Mouse (Mus musculus): Measurements from ENCODE around the gene Fshr. TPM values are rescaled to one million over a fixed set of nuclear protein-coding genes. Genes with fewer than 3 reads are reported as not detected.

Fshr gene
- total RNA-seq, 2 experiments from 2014 or later = not detected

DNA sequence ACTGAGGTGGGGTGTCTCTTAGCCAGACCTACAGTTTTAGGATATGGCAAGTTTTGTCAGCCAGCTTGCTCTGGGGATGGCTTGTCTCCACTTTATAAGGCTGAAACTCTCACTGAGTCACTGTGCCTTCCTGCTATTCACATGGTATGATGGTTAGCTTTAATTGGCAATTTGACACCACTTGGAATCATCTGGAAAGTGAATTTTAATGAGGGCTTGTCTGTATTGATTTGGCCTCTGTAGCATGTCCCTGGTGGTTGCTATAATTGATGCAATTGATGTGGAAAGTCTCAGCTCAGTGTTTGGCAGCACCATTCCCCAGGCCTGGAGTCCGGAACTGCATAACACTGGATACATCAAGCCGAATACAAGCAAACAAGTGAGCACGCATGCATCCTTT lies 164.4 kb downstream of the Fshr start:
- ATAC-seq (ENCODE audit: poor library complexity, severe bottlenecking) = no peak

DNA sequence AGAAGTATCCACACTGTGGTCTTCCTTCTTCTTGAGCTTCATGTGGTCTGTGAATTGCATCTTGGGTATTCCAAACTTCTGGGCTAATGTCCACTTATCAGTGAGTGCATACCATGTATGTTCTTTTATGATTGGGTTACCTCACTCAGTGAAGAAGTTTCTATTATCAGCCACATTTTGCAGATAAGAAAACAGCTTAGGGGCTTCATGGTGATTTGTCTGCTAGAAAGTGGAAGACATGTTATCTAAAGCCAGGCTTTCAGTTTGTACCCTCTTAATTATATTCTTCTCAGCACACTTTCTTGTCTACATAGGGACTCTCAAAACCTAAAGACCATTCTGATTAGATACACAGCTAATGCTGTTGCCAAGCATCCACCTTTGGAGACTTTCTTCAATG lies 165.8 kb downstream of the Fshr start:
- no peak for ATAC-seq (ENCODE audit: poor library complexity, severe bottlenecking)

DNA sequence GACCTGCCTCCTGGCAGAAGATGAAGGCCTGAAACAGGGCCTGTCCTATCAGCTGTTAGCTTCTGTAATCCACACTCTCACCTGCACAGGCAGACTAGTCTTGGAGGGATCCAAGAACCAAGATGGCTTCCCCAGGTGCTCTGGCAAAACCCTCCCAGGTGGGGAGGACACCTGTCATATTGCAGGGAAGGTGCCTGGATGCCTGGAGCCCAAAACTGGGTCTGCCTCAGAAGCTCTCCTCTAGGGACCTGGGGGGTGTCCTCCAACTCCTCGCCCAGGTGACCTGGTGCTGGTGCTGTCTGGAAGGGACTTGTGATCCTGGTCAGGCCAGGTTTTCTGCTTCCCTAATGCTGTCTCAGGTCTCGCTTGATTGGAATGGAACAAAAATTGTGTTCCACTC lies 167.5 kb downstream of the Fshr start:
- no peak for ATAC-seq (ENCODE audit: poor library complexity, severe bottlenecking)

DNA sequence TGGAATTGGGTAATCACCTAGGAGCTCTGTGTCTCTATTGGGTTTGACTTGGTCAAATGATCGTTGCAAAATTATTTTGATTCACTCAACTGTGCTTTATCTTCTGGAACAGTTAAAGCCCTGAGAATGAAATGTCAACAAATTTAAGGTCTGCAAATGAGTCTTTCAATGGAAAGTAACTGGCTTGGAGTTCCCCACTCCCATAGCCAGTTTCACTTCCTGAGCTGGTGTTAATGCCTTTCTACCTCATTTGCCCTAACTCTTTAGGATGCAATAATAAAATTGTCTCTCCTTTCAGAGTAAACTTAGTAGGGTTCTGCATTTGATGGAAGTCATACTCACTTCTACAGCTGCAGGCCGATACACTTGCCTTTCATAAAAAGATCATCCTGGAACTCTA lies 181.0 kb downstream of the Fshr start:
- ATAC-seq (ENCODE audit: poor library complexity, severe bottlenecking) = peak; percentile 57; the same call in 1 of the 2 replicates

DNA sequence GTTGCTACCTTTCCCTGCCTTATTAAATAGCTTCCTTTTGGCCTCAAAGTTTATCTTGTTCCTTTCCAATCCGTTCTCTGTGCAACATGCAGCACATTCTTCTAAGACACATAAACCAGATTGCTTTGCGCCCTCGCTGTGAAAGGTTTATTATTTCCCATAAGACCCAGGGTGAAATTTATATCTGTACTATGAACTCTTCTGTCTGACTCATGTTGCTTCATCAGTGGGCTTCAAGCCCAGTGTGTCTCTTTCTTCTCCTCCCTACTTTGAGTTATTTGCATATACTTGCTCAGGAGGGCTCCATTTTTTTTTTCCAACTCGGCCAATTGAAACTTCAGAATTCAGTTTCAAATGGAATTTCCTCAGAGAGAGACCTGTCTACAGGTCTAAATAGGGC lies 183.5 kb downstream of the Fshr start:
- ATAC-seq (ENCODE audit: poor library complexity, severe bottlenecking) = no peak

DNA sequence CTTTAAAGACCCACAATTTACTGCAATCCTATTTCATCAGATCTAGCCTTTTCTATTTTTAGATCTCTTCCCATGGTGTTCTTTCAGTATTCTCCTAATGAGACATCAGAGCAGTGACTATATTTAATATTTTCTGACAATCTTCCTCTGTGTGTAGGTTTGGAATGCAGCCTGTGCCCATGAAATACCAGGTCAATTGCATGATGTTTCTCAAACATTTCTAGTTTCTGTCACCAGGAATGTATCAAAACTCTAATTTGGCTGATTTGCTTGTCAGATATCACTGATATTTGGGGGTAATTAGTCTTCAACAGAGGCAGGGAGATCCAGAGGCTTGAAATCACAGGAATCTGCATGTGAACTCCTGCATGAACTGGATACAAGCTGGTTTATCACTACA lies 186.8 kb downstream of the Fshr start:
- no peak for ATAC-seq (ENCODE audit: poor library complexity, severe bottlenecking)

DNA sequence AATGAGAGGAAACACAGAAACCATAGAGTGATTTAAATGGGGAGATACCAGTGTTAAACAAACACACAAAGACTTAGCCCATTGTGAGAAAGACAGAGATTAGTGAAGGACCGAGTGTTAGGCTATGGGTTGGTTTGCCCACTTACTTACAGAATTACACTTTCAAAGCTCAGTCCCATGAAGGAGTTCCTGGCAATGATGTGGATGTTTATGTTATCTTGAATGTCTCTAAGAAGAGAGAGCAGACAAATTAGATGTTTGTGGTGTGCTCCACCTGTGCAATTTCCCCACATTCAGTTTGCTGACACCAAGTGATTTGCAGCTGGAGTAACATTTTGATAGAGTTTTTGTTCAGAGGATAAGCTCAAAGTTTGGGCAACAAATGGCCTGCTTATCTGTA lies 191.4 kb downstream of the Fshr start:
- ATAC-seq (ENCODE audit: poor library complexity, severe bottlenecking) = no peak

DNA sequence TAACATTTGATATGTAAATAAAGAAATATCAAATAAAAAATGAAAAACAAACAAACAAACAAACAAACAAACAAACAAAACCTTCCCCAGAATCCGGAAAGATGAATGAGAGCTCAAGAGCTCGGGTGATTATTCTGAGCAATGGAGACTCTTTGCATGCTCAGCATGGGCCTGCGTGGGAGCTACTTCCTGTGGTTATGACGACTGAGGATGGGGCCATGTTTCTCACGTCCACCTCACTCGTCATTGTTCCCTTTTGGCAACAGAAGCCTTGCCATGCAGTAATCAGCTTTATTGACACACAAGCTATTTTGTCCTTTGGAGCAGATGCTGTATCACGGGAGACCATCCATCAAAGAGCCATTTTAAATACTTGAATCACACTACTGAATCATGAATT lies 191.8 kb downstream of the Fshr start:
- no peak for ATAC-seq (ENCODE audit: poor library complexity, severe bottlenecking)

DNA sequence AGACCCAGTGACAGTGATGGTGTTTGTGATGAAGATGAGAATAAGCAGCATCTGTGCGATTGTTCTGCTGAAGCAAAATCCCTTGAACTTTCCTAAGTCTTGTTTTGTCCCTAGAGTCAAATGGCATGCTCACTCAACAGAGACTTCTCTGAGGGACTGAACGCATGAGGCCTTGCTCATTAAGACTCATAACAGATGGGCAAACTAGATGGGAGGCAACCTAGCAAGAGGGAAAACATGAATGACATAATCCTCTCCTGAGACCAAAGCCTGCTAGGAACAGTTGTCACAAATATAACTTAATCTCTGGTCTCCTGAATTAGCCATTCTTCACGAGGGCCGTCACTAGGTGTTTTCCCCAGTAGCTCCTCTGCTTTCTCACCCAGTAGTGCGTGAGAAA lies 194.5 kb downstream of the Fshr start:
- no peak for ATAC-seq (ENCODE audit: poor library complexity, severe bottlenecking)

DNA sequence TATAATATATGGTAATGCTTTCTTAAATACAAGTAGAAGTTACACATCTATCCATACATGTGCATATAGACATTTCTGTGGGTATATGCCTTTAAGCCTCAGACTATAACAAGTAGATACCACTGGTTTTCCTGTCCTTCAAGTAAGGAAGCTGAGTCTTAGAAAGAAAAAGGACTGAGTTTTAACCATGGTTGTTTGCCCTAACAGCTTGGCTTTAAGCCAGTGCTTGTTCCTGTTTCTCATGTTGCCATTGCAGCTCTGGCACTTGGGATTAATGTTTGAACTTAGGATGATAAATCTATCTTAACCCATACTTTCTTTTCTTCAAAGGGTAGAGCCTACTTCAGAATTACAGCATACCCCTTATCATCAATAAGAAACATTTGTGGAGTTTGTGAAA lies 200.6 kb downstream of the Fshr start:
- ATAC-seq (ENCODE audit: poor library complexity, severe bottlenecking) = no peak

DNA sequence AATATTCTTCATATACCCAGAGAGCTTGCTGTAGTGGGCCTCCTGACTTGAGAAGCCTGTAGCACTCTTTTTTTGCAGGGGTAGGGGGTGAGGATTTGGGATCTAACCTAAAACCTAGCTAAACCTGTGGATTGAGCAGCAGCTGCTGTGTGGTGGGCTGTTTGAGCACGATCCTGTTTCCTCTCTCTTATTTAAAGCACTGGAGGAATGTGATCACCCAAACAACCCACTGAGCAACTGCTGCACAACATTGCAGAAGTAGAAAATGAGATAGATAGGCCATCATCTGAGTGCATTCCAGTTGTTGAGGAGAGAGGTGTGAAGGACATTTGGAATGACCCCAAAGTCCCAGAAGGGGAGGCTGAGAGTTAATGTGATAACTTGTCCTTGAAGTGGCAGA lies 202.2 kb downstream of the Fshr start:
- no peak for ATAC-seq (ENCODE audit: poor library complexity, severe bottlenecking)

DNA sequence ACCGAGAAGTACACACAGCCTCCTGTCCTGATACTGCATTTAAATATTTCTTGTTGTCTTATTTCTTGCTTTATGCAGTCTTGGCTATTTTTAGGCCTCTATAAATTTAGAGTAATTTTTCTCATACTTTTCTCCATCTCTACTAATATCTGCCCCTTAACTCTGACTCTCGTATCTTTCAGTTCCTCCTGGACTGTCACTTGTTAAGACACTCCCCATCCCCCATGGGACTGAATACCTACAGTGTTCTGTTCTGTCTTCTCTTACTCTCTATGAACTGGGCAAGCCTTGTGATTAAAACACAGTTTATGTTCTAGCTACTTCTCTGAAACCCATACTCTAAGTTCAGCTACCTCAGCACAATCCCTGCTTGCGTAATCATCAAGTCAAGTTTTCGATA lies 209.2 kb downstream of the Fshr start:
- no peak for ATAC-seq (ENCODE audit: poor library complexity, severe bottlenecking)

DNA sequence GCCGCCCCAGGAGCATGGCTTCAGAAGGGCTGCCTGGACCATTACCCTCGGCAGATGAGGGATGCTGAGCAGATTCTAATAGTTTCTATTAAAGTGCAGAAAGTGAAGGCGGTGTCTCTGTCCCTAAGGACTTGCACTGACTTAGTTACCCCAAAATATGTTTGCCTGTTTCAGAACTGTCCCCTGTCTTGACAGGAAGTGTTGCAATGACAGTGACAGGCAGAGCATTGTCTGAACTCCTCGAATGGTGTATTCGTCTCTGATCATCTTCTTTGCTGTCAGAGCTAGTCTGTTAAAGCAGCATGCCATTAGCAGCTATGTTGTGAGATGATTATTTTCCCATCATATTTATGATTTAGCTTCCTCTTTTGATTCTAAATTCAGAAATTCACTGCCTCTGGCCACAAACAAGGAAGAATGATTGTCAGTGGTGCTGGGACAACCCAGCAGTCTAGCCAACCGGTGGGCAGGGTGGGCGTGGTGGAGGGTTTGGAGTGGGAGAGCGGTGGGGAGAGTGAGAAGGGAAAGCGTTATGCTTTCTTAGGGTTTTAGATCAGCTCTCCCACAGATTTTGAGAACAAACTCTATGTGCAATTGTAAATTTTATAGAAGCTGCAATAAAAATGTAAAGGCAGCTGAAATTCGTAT lies 219.6 kb downstream of the Fshr start:
- ATAC-seq (ENCODE audit: poor library complexity, severe bottlenecking) = peak; percentile 76

DNA sequence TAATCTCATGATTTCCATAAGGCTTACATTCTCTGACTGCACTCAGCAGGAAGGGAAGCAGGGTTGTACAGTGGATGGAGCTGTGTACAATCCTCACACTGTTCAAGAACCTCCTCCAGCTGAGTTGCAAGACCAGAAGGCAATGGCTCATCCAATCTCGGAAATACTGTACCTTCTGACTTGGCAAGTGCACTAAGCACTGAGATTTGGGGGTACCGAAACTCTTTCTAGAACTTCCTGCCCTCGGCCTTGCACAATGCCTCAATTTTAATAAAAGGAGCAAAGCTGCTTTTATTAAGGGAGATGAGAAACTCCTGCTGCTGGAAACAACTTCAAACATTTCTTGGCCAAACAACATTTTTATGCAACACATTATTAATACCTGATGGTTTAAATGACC lies 225.9 kb downstream of the Fshr start:
- peak; percentile 64 for ATAC-seq (ENCODE audit: poor library complexity, severe bottlenecking)

DNA sequence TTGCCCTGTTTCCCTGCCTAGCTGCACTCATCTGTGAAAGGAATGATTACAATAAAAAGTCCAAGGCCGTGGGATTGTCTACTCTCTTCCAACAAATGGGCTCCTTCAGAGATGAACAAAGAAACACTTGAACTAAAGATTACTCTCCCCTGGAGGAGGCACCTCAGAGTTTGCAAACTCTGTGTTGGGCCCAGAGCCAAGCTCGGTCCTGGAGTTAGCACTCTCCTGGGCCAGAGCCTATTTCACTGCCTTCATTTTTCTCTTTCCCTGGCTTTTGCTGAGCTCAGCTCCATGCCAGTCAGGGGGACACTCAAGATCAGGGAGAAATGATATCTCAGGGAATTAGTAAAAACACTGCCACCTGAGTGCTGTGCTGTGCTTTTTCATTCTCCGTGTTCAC lies 234.4 kb downstream of the Fshr start:
- no peak for ATAC-seq (ENCODE audit: poor library complexity, severe bottlenecking)

DNA sequence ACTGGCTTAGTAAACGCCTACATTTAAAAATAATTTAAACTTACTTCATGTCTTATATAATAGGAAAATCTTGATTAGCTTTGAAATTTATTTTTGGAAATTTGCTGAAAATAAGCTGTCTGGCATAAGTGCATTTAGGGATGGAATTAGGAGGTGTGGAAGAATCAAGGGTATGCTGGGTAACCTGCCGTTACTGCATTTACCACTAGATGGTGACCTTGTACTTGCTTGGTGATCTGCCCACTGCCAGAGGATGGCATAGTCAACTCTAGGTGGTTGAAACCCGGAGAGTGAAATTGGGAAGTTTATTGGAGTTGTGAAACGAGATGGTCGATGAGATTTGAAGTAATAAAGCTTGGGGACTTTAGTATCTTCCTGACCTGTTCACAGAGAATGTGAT lies 246.5 kb downstream of the Fshr start:
- ATAC-seq (ENCODE audit: poor library complexity, severe bottlenecking) = peak; percentile 89

DNA sequence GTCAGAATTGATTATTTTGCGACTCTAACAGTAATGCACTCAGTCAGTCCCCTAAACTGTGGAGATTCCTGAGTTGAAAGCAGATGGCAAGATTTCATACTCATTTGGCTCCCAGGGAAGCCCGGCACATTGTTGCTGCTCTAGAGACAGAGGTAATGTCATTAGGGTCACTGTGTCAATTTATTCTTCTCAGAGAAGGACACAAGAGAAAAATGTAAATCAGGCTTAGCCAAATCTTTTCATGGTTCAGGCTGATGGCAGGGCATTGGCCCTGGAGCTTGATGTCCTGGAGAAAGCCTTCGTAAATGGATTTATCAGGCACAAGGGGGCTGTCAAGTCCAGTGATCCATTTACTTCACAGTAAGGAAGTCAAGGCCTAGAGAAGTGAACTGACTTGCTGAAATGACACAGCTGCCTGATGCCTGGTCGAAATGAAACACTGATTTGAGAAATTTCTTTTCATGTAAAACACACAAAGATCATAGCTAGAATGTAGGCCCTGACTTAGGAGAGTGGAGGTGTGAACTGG lies 262.3 kb downstream of the Fshr start:
- no peak for ATAC-seq (ENCODE audit: poor library complexity, severe bottlenecking)

DNA sequence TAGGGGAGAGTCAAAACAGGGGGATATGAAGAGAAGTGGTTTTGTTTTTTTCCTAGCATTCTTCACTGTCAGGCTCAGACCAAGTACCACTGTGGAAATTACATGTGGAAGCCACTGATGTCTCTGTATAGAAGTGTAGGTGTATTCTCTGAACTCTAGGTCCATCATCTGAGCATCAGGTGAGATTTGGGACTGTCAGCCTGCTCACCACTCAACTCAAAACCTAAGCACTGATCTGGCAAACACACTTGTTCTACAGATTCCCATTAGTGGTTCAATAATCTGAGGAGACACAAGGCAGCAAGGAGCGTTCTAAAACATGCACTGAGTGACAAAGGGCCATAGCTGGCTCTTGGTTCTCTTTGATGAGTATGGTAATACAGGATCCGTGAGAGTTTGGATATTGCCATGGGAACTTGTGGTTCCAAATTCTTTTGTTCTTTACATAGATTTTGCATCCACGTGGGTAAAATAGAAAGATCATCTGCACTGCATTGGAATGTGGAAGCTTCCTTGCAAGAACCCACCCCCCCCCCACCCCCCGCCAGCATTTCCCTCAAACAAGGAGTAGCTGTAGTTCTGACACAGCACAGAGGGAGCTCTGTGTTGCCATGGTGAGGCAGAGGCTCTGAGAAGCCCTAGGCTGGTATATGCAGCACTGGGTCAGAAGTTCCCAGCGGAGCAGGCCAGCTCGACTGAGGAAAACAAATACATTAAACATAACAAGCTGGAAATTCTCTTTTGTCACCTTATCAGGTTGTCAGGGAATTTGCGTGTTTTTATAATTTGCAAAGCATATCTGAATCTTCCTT lies 262.9 kb downstream of the Fshr start:
- ATAC-seq (ENCODE audit: poor library complexity, severe bottlenecking) = no peak

DNA sequence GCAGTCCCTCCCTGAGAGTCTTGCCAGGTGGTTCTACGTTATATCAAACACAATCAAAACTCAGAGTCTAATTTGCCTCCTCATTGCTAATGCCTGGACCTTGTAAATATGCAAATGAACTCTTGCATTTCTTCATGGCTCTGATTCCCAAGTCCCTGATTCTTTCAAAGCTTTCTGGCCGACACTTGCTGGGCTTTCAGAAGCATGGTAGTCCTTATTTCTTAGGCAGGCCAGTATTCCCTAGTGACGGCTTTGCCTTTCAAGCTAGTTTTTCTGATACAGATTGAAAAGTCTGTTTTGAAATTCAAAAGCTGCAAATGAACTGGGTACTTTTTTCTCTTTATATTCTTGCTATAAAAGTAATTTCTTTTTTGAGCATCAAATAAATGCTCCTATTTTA lies 263.5 kb downstream of the Fshr start:
- no peak for ATAC-seq (ENCODE audit: poor library complexity, severe bottlenecking)

Measured in megakaryocyte, adult 5-6 weeks (primary cell).